Mouse (Mus musculus) stomach, embryonic 15.5 days (tissue): ENCODE measurements around the gene 9130213A22Rik. TPM values are rescaled to one million over a fixed set of nuclear protein-coding genes. Genes with fewer than 3 reads are reported as not detected.

Experiments used
- ATAC-seq: fragments of 200-750 bp; cut with Nextera tagmentation; 2 replicates; pipeline ENCODE4 v1.8.0; 2017; ENCODE audit warnings: low read depth, moderate number of reproducible peaks, moderate TSS enrichment; ENCODE audit not compliant: insufficient read depth, low FRiP score
- H3K27ac ChIP-seq: fragments of 300-500 bp; sonication (generic); 2 replicates; pipeline ENCODE4 v1.5.1; 2015; ENCODE audit warnings: mild to moderate bottlenecking, inconsistent platforms
- H3K27me3 ChIP-seq: fragments of 300-500 bp; sonication (generic); replicated peaks from 2 replicates; pipeline ENCODE4 v1.6.1; 2015; ENCODE audit warnings: inconsistent platforms
- H3K36me3 ChIP-seq: fragments of 300-500 bp; sonication (generic); 2 replicates; pipeline ENCODE4 v1.6.1; 2015; ENCODE audit warnings: inconsistent platforms
- H3K4me1 ChIP-seq: fragments of 300-500 bp; sonication (generic); 2 replicates; pipeline ENCODE4 v1.6.1; 2015; ENCODE audit warnings: inconsistent platforms
- H3K4me2 ChIP-seq: fragments of 300-500 bp; sonication (generic); 2 replicates; pipeline ENCODE4 v1.6.1; 2015; ENCODE audit warnings: mild to moderate bottlenecking, inconsistent platforms
- H3K4me3 ChIP-seq: fragments of 300-500 bp; sonication (generic); replicated peaks from 2 replicates; pipeline ENCODE4 v1.5.1; 2015; ENCODE audit warnings: inconsistent platforms
- H3K9ac ChIP-seq: fragments of 300-500 bp; sonication (generic); 2 replicates; pipeline ENCODE4 v1.6.1; 2015; ENCODE audit warnings: inconsistent platforms
- H3K9me3 ChIP-seq: fragments of 300-500 bp; sonication (generic); 2 replicates; pipeline ENCODE4 v1.6.1; 2016; ENCODE audit warnings: inconsistent platforms
- WGBS: fragments of 180-500 bp; shearing (Covaris S2); methylation state at CpG from one replicate; pipeline ENCODE4 v1.1.7; 2015; 5-methylcytosine and 5-hydroxymethylcytosine counted together
- polyA plus RNA-seq: library from polyadenylated mRNA; unstranded; fragments of >200 nt; fragmentation: Nextera tagmentation; extraction: Ambion mirVana; gene quantifications from 2 replicates; pipeline ENCODE4 v1.2.1, GENCODE M21; 2015

The 9130213A22Rik gene
- polyA plus RNA-seq, 1 experiment from 2014 or later: 0.37 TPM

DNA sequence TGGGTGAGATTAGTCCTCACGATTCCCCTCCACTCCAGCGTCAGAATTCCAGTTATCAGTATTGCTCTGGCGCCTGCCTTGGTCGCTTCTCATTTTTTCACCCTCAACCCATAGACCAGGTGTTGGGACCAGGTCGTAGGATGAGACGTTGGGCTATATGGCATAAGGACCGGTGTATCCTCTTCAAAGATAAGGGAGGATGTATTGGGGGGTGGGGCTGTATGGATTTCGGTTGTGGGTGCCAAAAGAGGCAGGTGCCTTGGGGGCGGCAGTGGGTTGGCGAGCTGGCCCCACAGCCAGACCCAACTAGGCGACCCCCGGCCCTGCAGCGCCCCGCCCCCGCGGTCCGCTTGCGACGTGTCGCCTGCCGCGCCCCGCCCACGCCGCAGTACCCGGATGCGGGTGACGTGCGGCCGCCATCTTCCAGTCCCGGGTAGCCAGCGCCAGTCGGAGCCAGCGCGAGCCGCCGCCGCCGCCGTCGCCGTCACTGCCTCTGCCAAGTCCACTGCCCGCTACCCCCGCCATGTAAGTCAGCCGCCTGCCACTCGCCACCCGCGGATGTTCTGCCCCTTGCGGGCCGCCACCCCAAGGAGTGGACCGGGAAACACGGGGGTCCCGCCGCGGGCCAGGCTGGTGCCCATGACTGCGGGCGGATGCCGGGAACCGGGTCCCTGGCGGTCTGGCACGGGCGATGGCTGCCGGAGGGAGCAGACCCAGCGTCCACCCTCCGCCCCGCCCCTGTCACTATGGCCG lies 34.1 kb downstream of the 9130213A22Rik start, which contains the start of gene Vamp2:
TSS of gene Vamp2 (plus strand) at position 388 of the 753 bp plus-strand sequence.
- H3K36me3 ChIP-seq: 0 out of 2 replicates have a peak, but pooled peaks cover 8% of the 10 kb centered on the region
- WGBS: under 1% methylated on average over 67 of the region's 67 CpGs

GRCm38 (mm10) chr11:69087597-69087996 lies 34.8 kb downstream of the 9130213A22Rik start:
- Histone ChIP-seq H3K4me3 (peak overlapping the region; percentile 84; the same call in 1 of the 2 replicates), H3K4me2 (peak overlapping the region; percentile 91), H3K27ac (peak overlapping the region; percentile 89), H3K9ac (no peak overlapping the region), H3K27me3 (no peaks in the 10 kb centered on the region), H3K9me3 (no peaks in the 10 kb centered on the region), H3K36me3 (0 out of 2 replicates have a peak, but pooled peaks cover 5% of the 10 kb centered on the region), H3K4me1 (peaks cover 21% of the 10 kb centered on the region)
- no peak for ATAC-seq
- WGBS: 59% methylated on average over 2 of the region's 2 CpGs

More for the DNA sequence above, 34.1 kb downstream of the 9130213A22Rik start, which contains the start of gene Vamp2:
- Histone ChIP-seq H3K4me1 (peaks cover 21% of the 10 kb centered on the region), H3K27me3 (no peaks in the 10 kb centered on the region), H3K4me3 (peak within 1 kb of the TSS; percentile 84), H3K27ac (peak within 1 kb of the TSS; percentile 89), H3K9ac (peak within 1 kb of the TSS; percentile 99), H3K9me3 (no peaks in the 10 kb centered on the region), H3K4me2 (peak within 1 kb of the TSS; percentile 91)
- ATAC-seq: peak; percentile 48; the same call in 1 of the 2 replicates

DNA sequence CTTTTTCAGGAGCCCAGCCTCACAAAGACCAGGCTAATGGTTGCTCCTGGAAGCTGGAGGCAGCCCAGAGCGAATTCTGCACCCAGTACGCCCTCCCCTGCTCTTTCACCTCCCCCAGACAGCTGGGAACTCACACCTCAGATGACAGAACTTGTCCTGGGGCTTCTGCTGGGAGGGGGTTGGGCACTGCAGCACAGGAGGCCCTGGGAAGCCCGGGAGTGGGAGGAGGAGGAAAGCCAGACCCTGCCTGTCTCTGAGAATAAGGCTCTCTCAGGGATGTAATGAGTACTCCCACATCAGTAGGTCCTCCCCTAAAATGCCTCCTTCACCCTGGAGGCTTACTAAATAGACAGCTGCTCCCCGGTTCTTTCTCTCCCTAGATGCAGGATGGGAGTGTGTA lies 35.3 kb downstream of the 9130213A22Rik start:
- H3K9ac ChIP-seq: no peak overlapping the region
- H3K9me3 ChIP-seq: no peaks in the 10 kb centered on the region
- WGBS: 25% methylated on average over 4 of the region's 4 CpGs
- H3K27me3 ChIP-seq: no peaks in the 10 kb centered on the region
- 0 out of 2 replicates have a peak, but pooled peaks cover 5% of the 10 kb centered on the region for H3K36me3 ChIP-seq
- peak; percentile 27 for ATAC-seq
- H3K27ac ChIP-seq: peak overlapping the region; percentile 89
- H3K4me1 ChIP-seq: peaks cover 21% of the 10 kb centered on the region
- no peak overlapping the region; the same call in 1 of the 2 replicates for H3K4me2 ChIP-seq
- H3K4me3 ChIP-seq: no peak overlapping the region

DNA sequence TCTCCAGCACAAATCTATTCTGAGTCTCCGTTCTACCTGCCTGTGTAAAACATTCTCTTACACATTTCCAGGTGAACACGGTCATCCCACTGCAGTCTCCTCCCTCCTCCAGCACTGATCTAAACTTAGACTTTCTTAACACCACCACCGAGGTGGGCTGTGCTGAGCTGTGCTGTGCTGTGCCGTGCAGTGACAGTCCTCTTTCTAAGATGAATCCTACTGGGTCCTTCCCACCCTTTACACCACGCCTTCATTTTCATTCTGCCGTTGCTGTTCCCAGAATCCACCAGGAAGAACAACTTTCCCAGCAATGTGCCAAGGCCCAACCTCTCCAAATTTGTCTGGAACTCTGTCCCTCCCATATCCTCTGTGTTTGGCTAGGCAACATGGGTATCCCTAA lies 36.0 kb downstream of the 9130213A22Rik start:
- no peak overlapping the region for H3K9ac ChIP-seq

DNA sequence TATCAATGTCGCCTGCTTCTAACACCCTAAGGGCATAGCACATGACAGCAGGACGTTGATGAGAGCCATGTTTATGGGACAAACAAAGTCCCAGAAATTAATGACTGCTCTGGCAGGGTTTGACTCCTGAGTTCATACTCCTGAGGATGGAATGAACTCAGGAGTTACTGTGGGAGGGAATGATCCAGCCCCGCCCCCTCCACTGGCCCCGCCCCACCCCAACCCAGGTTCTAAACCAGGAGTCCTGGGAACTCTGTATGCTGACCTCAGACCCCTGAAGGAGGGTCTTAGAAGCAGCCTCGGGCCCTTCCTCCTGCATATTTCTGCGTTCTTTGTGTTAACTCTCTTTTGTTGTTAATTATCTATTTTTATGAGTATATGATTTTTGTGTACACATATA lies 36.8 kb downstream of the 9130213A22Rik start:
- peaks cover 21% of the 10 kb centered on the region for H3K4me1 ChIP-seq
- no peak overlapping the region for H3K27ac ChIP-seq
- no peaks in the 10 kb centered on the region for H3K27me3 ChIP-seq
- 0 out of 2 replicates have a peak, but pooled peaks cover 2% of the 10 kb centered on the region for H3K36me3 ChIP-seq
- no peak overlapping the region for H3K9ac ChIP-seq
- 57% methylated on average over 6 of the region's 6 CpGs for WGBS
- no peak overlapping the region for H3K4me3 ChIP-seq
- H3K9me3 ChIP-seq: no peaks in the 10 kb centered on the region
- no peak overlapping the region for H3K4me2 ChIP-seq
- no peak for ATAC-seq

More for the DNA sequence above, 36.0 kb downstream of the 9130213A22Rik start:
- Histone ChIP-seq H3K27ac (peak overlapping the region; percentile 89), H3K4me3 (no peak overlapping the region), H3K4me2 (no peak overlapping the region), H3K36me3 (0 out of 2 replicates have a peak, but pooled peaks cover 5% of the 10 kb centered on the region), H3K27me3 (no peaks in the 10 kb centered on the region), H3K9me3 (no peaks in the 10 kb centered on the region), H3K4me1 (peaks cover 21% of the 10 kb centered on the region)
- no peak for ATAC-seq
- 49% methylated on average over 6 of the region's 6 CpGs for WGBS

DNA sequence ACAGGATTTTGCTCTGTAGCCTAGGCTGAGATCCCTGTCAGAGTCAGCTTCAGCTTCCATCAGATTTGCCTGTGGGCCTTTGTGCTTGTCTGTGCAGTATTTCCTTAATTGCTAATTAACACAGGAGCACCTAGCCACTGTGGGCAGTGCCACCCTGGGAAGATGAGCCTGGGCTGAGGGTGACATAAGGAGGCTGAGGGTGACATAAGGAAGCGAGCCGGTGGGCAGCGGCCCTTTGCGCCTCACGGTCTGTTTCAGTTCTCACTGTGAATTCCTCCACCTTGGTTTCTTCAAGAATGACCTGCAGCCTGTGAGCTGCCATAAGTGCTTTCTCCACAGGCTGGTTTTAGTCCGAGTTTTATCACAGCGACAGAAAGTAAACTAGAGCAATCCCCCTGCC lies 40.8 kb downstream of the 9130213A22Rik start:
- no peaks in the 10 kb centered on the region for H3K4me1 ChIP-seq
- H3K9ac ChIP-seq: no peak overlapping the region
- ATAC-seq: no peak
- no peak overlapping the region for H3K4me2 ChIP-seq
- no peaks in the 10 kb centered on the region for H3K36me3 ChIP-seq
- H3K4me3 ChIP-seq: no peak overlapping the region
- H3K27me3 ChIP-seq: no peaks in the 10 kb centered on the region
- H3K9me3 ChIP-seq: no peaks in the 10 kb centered on the region
- no peak overlapping the region for H3K27ac ChIP-seq
- WGBS: 74% methylated on average over 7 of the region's 7 CpGs

DNA sequence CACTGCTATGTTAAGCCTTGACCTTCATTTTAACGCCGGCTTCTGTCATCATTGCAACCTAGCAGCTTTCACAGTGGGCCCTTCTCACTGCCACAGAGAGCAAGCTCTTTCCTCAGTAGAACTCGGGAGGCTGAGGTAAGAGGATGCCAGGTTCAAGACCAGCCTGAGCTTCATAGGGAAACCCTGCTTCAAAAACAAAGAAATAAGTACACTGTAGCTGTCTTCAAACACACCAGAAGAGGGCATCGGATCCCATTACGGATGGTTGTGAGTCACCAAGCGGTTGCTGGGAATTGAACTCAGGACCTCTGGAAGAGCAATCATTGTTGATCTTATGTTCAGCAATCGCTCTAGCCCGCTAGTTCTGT lies 41.5 kb downstream of the 9130213A22Rik start:
- ATAC-seq: no peak
- WGBS: 88% methylated on average over 8 of the region's 8 CpGs
- Histone ChIP-seq H3K4me3 (no peak overlapping the region), H3K9ac (no peak overlapping the region), H3K4me2 (no peak overlapping the region), H3K4me1 (no peaks in the 10 kb centered on the region), H3K9me3 (no peaks in the 10 kb centered on the region), H3K27ac (no peak overlapping the region), H3K27me3 (no peaks in the 10 kb centered on the region), H3K36me3 (no peaks in the 10 kb centered on the region)

DNA sequence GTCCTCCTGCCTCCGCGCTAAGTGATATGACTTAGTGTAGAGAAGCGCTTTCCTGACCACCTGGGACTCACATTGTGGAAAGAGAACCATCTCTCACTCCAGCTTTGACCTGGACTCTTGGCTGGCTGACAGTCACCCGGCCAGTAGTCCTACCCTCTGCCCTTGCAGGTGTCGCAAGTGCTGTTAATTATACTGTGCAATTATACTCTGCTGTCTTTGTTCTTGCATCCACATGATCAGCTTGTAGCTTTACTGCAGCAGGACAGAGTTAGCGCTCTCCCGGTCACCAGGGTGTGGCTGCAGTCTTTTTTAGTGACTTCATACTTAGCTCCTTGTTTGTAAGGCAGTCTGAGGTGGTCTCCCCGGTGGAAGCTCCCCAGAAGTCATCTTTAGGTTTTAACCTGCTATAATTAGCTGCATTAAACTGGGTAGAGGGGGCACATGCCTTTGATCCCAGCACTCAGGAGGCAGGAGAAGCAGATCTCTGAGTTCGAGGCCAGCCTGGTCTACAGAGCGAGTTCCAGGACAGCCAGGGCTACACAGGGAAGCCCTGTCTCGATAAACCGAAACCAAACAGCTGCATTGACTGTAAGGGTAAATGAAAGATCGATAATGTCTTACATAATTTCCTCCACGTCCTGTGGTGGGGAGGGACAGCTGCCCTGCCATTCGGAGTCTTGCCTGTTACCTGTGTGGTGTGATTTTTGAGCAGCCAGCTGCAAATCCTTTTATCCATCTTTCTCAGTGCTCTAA lies 42.1 kb downstream of the 9130213A22Rik start:
- no peaks in the 10 kb centered on the region for H3K27me3 ChIP-seq
- WGBS: 77% methylated on average over 15 of the region's 15 CpGs
- no peak for ATAC-seq
- no peaks in the 10 kb centered on the region for H3K36me3 ChIP-seq
- H3K9me3 ChIP-seq: no peaks in the 10 kb centered on the region
- H3K9ac ChIP-seq: no peak overlapping the region
- H3K4me3 ChIP-seq: no peak overlapping the region
- H3K4me1 ChIP-seq: no peaks in the 10 kb centered on the region
- H3K27ac ChIP-seq: no peak overlapping the region
- H3K4me2 ChIP-seq: no peak overlapping the region

- H3K27ac ChIP-seq: no peak overlapping the region; the same call in 1 of the 2 replicates
- no peak overlapping the region for H3K9ac ChIP-seq
- peaks cover 3% of the 10 kb centered on the region; the same call in 1 of the 2 replicates for H3K4me1 ChIP-seq
- no peak overlapping the region for H3K4me2 ChIP-seq
- no peaks in the 10 kb centered on the region for H3K36me3 ChIP-seq
- H3K27me3 ChIP-seq: no peaks in the 10 kb centered on the region
- H3K4me3 ChIP-seq: no peak overlapping the region
- WGBS: 63% methylated on average over 5 of the region's 5 CpGs
- H3K9me3 ChIP-seq: no peaks in the 10 kb centered on the region
- no peak for ATAC-seq
Observed at GRCm38 (mm10) chr11:69078805-69079438, 43.5 kb downstream of the 9130213A22Rik start.

DNA sequence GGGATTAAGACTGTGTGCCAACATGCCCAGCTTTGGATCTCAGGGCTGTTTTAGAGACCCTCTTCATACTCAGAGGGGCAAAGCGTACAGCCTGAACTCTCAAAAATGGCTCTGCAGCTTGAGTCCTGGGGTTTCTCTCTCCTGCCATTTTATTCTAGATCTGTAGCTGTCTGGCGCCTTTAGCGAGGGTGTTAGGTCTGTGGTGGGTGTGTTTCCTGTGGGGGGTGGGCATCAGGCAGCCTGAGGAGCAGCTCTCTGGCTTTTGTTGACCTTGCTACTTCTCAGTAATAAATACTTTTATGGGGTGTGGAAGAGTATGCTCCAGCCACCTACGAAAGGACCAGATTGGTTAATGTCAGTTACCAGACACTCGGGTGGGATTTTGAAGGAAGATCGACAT lies 44.3 kb downstream of the 9130213A22Rik start:
- ATAC-seq: no peak
- no peak overlapping the region for H3K9ac ChIP-seq
- H3K36me3 ChIP-seq: no peaks in the 10 kb centered on the region
- 71% methylated on average over 6 of the region's 6 CpGs for WGBS
- no peaks in the 10 kb centered on the region for H3K9me3 ChIP-seq
- H3K4me2 ChIP-seq: no peak overlapping the region
- H3K4me3 ChIP-seq: no peak overlapping the region
- no peaks in the 10 kb centered on the region for H3K27me3 ChIP-seq
- peaks cover 7% of the 10 kb centered on the region; the same call in 1 of the 2 replicates for H3K4me1 ChIP-seq
- no peak overlapping the region for H3K27ac ChIP-seq

DNA sequence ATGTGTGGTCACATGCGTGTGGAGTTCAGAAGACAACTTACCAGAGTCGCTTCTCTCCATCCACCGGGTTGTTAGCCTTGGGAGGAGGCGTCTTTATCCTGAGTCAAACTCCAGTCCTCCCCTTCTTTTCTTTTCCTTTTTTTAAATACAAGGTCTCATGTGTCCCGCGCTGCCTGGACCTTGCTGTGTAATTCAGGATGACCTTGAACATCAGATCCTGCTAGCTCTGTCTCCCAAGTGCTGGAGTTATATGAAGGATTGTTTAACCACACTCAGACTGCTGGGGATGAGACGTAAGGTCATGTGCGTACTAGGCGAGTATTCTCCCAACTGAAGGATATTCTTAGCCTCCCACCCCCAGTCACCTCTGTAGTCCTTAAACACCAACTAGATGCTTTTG lies 45.1 kb downstream of the 9130213A22Rik start:
- Histone ChIP-seq H3K4me3 (no peak overlapping the region), H3K9me3 (no peaks in the 10 kb centered on the region), H3K27ac (no peak overlapping the region), H3K4me1 (peaks cover 10% of the 10 kb centered on the region; the same call in 1 of the 2 replicates), H3K9ac (no peak overlapping the region), H3K36me3 (no peaks in the 10 kb centered on the region), H3K4me2 (no peak overlapping the region), H3K27me3 (no peaks in the 10 kb centered on the region)
- no peak for ATAC-seq
- 78% methylated on average over 9 of the region's 9 CpGs for WGBS
